Mouse (Mus musculus) midbrain, postnatal 0 days (tissue): ENCODE measurements at regions not wholly inside any gene's neighbourhood (a gene's known extent, or its start where the extent isn't known, plus 50 kb on each side); places are given as distances from the start of the nearest gene placed in this dataset.
A peak's percentile ranks its signal among the peaks of the same experiment; 100 is the strongest.

Experiments used
- ATAC-seq: fragments of 200-750 bp; cut with Nextera tagmentation; 2 replicates; pipeline ENCODE4 v1.8.0; 2017; ENCODE audit warnings: moderate number of reproducible peaks, mild to moderate bottlenecking, moderate TSS enrichment, moderate library complexity; ENCODE audit not compliant: low FRiP score
- DNase-seq: peaks from one replicate; pipeline ENCODE4 v3.0.0-alpha.2; 2015; ENCODE audit warnings: low spot score
- H3K27ac ChIP-seq: fragments of 300-500 bp; sonication (generic); 2 replicates; pipeline ENCODE4 v1.5.1; 2014; ENCODE audit warnings: low read depth, mild to moderate bottlenecking, low read length, mixed read lengths
- H3K27me3 ChIP-seq: fragments of 300-500 bp; sonication (generic); 2 replicates; pipeline ENCODE4 v1.6.1; 2014; ENCODE audit warnings: low read length, control low read depth, mixed read lengths; ENCODE audit not compliant: insufficient read depth
- H3K36me3 ChIP-seq: fragments of 300-500 bp; sonication (generic); 2 replicates; pipeline ENCODE4 v1.6.1; 2014; ENCODE audit warnings: low read length, control low read depth, mixed read lengths; ENCODE audit not compliant: insufficient read depth
- H3K4me1 ChIP-seq: fragments of 300-500 bp; sonication (generic); 2 replicates; pipeline ENCODE4 v1.6.1; 2014; ENCODE audit warnings: mild to moderate bottlenecking, control low read depth, antibody characterized with exemption, low read length, mixed read lengths; ENCODE audit not compliant: insufficient read depth
- H3K4me2 ChIP-seq: fragments of 300-500 bp; sonication (generic); 2 replicates; pipeline ENCODE4 v1.6.1; 2014; ENCODE audit warnings: low read depth, mild to moderate bottlenecking, low read length, mixed read lengths; ENCODE audit not compliant: poor library complexity, severe bottlenecking
- H3K4me3 ChIP-seq: fragments of 300-500 bp; sonication (generic); 2 replicates; pipeline ENCODE4 v1.5.1; 2014; ENCODE audit warnings: low read depth, mild to moderate bottlenecking, low read length, moderate library complexity
- H3K9ac ChIP-seq: fragments of 300-500 bp; sonication (generic); replicated peaks from 2 replicates; pipeline ENCODE4 v1.6.1; 2014; ENCODE audit warnings: mild to moderate bottlenecking, low read length, moderate library complexity, mixed read lengths; ENCODE audit not compliant: poor library complexity, severe bottlenecking
- H3K9me3 ChIP-seq: fragments of 300-500 bp; sonication (generic); 2 replicates; pipeline ENCODE4 v1.6.1; 2016; ENCODE audit warnings: low read length, control low read depth
- CTCF ChIP-seq: IDR thresholded peaks from 2 replicates; pipeline ENCODE4 v1.5.1; 2016; ENCODE audit warnings: antibody characterized with exemption, mild to moderate bottlenecking
- WGBS: fragments of 180-500 bp; shearing (Covaris S2); extraction: QIAGEN DNeasy Blood & Tissue Kit; methylation state at CpG from one replicate; pipeline ENCODE4 v1.1.7; 2014; 5-methylcytosine and 5-hydroxymethylcytosine counted together

DNA sequence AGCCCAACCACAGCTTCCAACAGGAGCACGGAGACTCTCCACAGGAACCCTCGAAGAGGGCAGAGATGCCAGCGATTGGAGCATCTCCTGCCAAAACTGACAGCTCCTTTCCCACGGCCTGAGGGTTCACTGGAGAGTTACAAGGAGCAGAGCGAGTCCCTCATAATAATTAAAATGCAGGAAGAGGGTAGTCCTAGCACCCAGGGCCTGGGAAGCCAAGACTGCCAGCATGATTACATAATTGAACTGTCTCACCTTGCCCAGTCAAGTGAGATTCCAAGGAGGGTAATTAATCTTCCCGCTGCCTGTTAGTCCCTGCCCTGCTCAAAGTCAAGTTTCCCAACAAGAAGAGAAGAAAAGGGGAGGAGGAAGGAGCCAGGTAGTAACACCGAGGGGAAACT, 319.5 kb upstream of the Noct start:
- no peak overlapping the region for H3K4me2 ChIP-seq
- TF ChIP-seq CTCF = no peak
- ATAC-seq = no peak

DNA sequence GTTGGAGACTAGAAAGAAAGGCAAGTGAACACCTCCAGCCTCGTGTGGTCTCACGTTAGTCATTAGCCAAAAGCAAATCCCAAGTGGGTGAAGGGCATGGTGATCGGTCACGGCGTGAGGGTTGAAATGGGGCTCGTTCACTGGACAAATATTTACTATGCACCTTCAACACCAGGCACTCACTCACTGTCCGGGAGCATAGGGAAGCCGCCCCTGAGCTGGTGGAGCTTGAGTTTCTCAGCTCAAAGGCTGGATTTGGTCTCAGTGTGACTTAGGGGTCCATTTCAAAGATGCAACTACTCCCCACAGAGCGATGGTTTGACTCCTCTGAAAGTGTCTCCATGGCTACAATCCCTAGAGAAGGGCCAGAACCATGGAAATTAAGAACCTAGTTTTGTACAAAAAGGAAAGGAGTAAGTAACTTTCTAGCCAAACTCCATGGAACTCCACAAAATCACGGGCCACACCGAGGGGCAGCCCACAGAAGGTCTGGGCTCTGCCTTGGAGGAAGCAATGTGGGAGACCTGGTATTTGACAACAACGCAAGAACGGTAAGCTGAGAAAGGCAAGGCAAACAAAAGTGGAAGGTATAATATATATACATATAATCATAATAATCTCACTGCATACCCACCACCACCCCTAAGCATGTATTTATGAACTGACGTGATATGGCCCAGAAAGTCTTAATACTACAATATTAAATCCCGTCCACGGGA, 318.8 kb upstream of the Noct start:
- H3K27me3 ChIP-seq = no peaks in the 10 kb centered on the region
- no peaks in the 10 kb centered on the region for H3K36me3 ChIP-seq
- DNase-seq = no peak
- no peaks in the 10 kb centered on the region for H3K4me1 ChIP-seq
- 13% methylated on average over 16 of the region's 16 CpGs for WGBS
- no peaks in the 10 kb centered on the region for H3K9me3 ChIP-seq
- ATAC-seq = 0 out of 2 replicates have a peak, but pooled peaks have one; percentile 1
- H3K9ac ChIP-seq = no peak overlapping the region
- peak overlapping the region; percentile 49 for H3K4me2 ChIP-seq
- peak overlapping the region; percentile 13; the same call in 1 of the 2 replicates for H3K4me3 ChIP-seq
- TF ChIP-seq CTCF = no peak
- H3K27ac ChIP-seq = peak overlapping the region; percentile 73

More for the DNA sequence above, 319.5 kb upstream of the Noct start:
- Histone ChIP-seq H3K36me3 (no peaks in the 10 kb centered on the region), H3K9me3 (no peaks in the 10 kb centered on the region), H3K27ac (peak overlapping the region; percentile 73; the same call in 1 of the 2 replicates), H3K27me3 (no peaks in the 10 kb centered on the region), H3K4me1 (no peaks in the 10 kb centered on the region), H3K4me3 (no peak overlapping the region), H3K9ac (no peak overlapping the region)
- peak; percentile 61 for DNase-seq
- 19% methylated on average over 7 of the region's 7 CpGs for WGBS

DNA sequence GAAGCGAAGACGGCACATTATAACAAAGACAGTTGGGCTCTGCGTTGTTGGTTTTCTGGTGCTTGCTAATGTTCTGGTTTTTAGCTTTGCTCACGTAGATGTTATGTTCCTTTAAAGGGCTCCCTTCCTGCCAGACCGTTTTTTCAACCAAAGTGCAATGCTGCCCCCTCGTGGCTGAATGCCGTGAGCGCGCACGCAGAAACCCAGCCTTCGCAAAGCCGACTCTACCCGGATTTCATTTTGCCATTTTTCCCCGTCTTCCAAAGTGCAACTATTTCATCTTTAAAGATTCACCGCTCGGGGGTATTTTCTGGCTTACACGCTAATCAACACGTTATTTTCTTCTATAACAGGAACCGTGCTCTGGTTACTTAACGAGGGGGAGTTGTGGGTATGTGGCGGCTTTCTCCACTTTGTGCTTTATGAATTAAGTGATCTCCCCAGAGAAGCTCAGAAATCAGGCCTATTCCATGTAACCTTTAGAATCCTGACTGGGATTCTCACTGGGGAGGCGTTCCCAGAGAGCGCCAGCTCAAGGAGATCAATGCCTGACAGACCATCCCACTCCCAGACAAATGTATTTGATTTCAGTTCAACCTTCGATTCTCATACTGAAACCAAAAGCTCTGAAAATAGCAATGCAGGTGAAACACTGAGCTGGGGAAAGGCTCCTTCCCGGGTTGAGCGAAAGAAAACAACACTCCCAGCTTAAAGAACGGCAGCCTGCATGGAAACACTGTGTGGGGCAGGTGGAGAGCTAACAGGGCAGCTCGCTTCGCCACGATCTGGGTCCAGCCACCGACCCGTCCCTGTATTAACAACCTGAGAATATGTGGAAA, 318.0 kb upstream of the Noct start:
- no peaks in the 10 kb centered on the region for H3K9me3 ChIP-seq
- peak; percentile 93 for DNase-seq

DNA sequence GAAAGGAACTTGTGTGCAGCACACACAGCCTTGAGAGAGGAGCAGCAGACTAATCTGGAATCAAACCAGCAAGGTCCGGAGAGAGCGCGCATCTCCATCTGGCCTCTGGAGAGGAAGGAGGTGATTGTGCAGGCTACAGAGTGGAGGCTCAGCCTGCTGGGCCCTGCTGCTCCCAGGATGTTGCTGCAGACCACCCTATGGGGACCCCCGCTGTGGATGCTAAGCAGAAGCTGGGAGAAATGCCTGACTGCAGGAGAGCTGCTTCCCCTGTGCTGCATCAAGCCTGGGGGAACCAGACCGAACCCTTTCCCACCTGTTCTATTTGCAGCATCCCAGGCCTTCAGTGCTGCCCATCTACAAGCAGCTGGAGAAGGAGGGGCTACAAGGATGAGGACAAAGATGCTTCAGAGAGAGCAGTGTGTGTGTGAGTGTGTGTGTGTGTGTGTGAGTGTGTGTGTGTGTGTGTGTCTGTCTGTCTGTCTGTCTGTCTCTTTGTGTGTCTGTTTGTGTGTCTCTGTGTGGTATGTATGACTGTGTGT, 311.2 kb upstream of the Noct start:
- Histone ChIP-seq H3K4me1 (no peaks in the 10 kb centered on the region), H3K9ac (no peak overlapping the region), H3K4me3 (no peak overlapping the region), H3K27ac (no peak overlapping the region), H3K4me2 (no peak overlapping the region), H3K9me3 (no peaks in the 10 kb centered on the region), H3K36me3 (no peaks in the 10 kb centered on the region), H3K27me3 (no peaks in the 10 kb centered on the region)
- no peak for DNase-seq
- ATAC-seq = 0 out of 2 replicates have a peak, but pooled peaks have one; percentile 15
- no peak for TF ChIP-seq CTCF
- WGBS = 66% methylated on average over 5 of the region's 5 CpGs

More for the DNA sequence above, 318.0 kb upstream of the Noct start:
- Histone ChIP-seq H3K4me2 (peak overlapping the region; percentile 49), H3K27me3 (no peaks in the 10 kb centered on the region), H3K4me1 (no peaks in the 10 kb centered on the region), H3K9ac (peak overlapping the region; percentile 9; the same call in 1 of the 2 replicates), H3K4me3 (peak overlapping the region; percentile 13; the same call in 1 of the 2 replicates), H3K36me3 (no peaks in the 10 kb centered on the region), H3K27ac (peak overlapping the region; percentile 73)
- 7% methylated on average over 32 of the region's 32 CpGs for WGBS
- peak; percentile 85 for ATAC-seq
- TF ChIP-seq CTCF = peak; percentile 97

DNA sequence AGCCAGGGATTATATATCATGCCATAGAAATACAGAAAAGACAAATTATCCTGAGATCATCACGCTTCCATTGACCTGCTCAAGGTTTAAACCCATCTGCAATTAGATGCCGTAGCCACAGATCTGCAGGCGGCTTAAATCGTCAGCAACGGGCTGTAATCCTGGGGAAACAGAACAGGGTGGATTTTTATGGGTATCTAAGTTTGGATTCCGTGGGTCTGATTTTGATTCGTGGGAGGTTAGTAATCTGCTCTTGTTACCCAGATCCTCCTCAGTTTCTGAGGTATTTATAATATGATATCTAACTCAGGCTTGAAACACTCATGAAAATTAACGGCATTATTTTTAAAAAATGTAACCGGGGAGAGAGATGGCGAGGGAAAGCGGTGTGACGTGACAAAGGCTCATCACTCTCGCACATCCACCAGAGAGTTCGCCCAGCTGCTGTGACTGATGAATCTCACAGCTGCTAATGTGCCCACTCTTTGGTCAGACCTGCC, 309.3 kb upstream of the Noct start:
- Histone ChIP-seq H3K27me3 (no peaks in the 10 kb centered on the region), H3K9ac (no peak overlapping the region), H3K4me3 (no peak overlapping the region), H3K9me3 (no peaks in the 10 kb centered on the region), H3K36me3 (no peaks in the 10 kb centered on the region), H3K27ac (no peak overlapping the region), H3K4me1 (no peaks in the 10 kb centered on the region), H3K4me2 (no peak overlapping the region; the same call in 1 of the 2 replicates)
- no peak for TF ChIP-seq CTCF
- 47% methylated on average over 14 of the region's 14 CpGs for WGBS
- ATAC-seq = no peak
- no peak for DNase-seq
